Mouse (Mus musculus): ENCODE measurements around the gene Gm21985.

The Gm21985 gene

DNA sequence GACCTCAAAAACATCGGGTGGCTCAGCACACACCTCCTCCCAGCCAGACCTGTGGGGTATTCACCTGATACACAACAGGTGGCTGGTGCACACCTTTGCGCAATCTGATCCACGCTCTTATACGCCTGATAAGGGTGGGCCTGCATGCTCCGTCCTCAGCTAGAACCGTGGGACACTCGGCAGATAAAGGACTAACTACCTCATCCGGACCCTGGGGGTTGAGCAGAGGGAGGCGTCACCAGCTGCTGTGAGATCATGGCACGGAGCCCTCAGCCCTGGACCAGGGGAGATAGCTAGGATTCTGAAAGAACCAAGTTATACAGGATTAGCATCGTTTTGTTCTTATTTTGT, at the start of gene Gm21985:
Gene Gm21985, plus strand, starts transcription at position 73 of the 351 bp plus-strand sequence.
- DNase-seq = peak; percentile 57

DNA sequence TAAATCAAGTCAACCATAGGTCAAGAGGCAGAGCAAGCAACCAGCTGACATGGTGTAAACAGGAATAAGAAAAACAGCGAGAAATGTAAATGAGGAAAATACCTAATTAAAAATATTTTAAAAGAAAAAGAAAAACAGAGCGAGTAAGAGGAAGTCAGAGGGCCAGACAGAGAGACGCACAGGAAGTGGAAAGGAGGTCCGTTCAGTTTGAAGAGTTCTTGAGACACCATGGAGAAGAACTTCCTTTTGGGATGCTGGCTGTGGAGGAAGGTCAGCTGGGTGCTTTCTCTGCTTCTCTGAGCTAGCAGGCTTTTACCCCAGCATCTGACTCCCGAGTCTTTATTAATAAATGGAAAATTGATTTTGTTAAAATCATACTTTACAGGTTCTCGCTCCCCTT, 48.5 kb upstream of the Gm21985 start:
- DNase-seq = no peak

- no peak for DNase-seq
Measured at GRCm38 (mm10) chr2:112220880-112221279, 45.2 kb upstream of the Gm21985 start.

DNA sequence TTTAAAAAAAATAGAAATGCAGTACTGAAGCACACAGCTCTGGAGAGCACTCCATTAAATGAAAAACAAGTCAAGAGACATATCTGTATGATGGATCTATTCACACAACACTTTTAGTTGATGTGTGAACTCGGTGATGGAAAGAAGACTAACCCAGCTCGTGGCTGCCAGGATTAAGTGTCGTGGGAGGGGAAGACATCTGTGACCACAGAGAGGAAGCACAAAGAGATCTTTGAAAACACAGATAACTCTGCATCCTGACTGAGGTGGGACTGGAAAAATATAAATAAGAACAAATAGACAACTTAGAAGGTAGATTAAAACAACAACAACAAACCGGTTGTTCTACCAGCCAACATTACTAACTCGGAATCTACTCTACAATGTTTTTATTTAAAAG, 43.5 kb upstream of the Gm21985 start:
- no peak for DNase-seq

DNA sequence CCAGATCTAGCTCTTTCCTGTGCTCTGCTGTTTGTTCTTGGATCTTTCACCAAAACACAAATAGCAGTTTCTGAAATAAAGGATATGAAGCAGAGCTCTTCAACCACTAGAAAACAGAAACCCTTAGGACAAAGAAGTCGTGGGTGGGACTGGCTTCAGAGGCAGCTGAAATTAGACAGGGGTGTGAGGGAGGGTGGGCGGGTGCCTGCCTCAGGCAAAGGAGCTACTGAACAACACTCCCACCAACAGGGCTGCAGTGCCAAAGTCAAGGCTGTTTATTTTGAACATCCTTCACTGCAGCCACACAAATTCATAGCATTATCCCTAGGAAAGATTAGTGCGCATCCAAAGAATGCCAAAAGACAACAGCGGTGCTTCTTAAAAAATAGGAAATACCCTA, 41.8 kb upstream of the Gm21985 start:
- DNase-seq = no peak

- DNase-seq = no peak
Measured at GRCm38 (mm10) chr2:112232623-112233022, 33.5 kb upstream of the Gm21985 start.

DNA sequence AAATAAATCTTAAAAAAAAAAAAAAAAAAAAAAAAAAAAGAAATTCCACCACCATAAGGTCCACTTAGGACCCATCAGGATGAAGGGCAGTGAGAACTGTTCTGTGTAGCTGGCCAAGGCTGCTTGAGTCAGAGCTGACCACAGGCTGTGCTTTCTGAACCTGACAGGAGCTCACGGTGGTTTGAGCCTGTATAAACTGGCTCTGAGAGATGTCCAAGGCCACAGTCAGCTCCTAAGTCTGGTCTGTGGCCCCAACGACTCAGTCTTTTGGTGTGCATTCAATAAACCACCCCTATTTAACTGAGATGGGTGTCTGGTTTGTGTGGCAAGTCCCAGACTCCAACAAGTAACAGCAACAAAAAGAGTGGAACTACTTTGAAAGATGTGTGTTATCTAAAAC, 29.5 kb upstream of the Gm21985 start:
- no peak for DNase-seq

- DNase-seq = no peak
Measured at GRCm38 (mm10) chr2:112238006-112238405, 28.1 kb upstream of the Gm21985 start.

DNA sequence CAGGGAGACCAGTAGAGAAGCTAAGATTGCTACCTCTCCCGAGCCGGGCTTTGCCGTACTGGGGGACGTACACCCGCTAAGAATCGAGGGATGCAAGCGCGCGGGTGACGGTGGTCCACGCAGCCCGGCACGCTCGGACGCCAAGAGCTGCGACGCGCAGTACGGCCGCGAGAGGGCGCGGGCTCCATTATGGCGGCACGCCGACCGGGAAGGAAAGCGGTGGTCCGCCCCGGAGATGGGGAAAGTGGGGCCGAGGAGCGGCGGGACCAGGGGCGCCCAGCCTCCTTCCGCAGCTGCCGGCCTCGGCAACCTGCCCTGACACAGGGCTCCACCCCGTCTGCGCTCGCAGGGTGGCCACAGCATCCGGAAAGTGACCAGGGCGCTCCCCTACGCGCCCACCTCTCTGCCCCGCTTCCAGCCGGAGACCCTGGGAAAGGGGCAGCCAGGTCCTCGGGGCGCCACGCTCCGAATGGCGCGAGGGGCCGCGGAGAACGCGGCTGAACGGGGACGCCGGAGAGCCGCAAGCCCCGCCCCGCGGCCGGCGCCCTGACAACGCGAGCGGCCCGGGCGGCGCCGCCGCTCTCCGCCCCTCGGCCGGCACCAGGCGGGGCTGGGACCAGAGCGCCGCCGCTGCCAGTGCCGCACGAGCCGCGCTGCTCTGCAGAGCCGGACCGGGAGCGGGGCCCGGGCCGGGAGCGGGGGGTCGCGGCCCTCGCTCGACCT, 26.7 kb upstream of the Gm21985 start, which contains the start of gene Lpcat4:
Gene Lpcat4, plus strand, starts transcription at position 257 of the 723 bp plus-strand sequence.
- DNase-seq = peak; percentile 89

DNA sequence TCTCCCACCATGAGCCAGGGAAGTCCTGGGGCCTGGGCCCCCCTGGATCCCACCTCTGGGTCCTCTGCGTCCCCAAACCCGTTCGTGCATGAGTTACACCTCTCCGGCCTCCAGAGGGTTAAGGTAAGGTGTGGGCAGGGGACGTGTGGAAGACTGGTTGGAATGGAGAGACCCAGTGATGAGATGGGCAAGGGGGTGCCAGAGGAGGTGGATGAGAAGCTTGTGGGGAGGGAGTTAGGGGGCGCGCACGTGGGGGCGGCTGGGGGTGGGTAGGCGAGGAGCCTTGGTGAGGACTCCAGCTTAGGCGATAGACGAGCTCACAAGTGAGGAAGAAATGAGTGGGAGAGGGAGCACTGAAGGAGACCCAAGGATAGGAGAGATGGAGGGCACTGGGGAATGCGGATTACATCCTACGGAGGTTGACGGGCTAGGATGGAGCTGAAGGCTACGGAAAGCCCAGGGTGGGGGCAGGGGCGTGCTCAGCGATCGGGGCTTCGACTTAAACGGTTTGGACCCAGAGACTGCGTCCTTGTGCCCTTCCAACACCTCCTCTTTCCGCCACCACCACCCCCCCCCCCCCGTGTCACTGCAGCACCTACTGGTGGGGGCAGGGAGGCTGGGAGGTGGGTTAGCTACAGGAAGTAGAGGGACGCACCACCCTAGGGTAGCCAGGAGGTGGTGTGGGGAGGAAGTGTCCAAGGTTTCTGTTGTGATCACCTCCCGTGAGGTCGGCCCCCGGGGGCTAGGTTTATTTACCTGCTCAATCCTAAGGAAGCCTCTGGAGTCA, 26.0 kb upstream of the Gm21985 start:
- DNase-seq = peak; percentile 18

DNA sequence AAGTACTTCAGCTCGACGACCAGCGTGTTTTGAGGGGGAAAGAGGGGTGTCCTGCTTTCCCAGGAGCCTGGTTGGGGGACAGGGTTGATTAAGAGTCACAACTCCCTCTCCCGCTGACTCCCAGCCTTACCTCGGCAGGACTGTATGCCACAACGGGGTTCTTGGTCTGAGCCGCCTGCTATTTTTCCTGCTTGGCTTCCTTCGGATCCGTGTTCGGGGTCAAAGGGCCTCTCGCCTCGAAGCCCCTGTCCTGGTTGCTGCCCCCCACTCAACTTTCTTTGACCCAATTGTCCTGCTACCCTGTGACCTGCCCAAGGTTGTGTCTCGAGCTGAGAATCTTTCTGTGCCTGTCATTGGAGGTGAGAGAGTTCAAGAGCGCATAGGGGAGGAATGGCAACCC, 24.3 kb upstream of the Gm21985 start:
- no peak for DNase-seq

DNA sequence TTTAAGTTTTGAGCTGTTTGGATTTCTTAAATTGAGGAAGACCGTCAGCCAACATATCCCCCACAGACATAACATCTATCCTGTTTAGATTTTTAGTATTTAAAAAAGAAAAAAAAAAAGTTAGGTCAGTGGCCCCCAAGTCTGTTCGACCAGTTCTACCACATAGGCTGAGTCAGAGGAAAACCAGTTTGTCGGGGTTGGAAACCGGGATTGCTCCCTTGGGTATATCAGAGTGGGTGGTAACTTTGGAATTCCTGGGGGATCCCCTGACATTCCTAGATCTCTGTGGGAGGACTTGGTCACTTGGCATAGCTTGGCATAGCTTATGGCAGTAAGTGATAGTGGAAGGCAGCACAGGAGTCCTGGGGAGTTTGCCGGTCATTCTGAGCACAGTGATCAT, 20.8 kb upstream of the Gm21985 start:
- no peak for DNase-seq

- DNase-seq = no peak
Measured at GRCm38 (mm10) chr2:112246193-112246592, 19.9 kb upstream of the Gm21985 start.

DNA sequence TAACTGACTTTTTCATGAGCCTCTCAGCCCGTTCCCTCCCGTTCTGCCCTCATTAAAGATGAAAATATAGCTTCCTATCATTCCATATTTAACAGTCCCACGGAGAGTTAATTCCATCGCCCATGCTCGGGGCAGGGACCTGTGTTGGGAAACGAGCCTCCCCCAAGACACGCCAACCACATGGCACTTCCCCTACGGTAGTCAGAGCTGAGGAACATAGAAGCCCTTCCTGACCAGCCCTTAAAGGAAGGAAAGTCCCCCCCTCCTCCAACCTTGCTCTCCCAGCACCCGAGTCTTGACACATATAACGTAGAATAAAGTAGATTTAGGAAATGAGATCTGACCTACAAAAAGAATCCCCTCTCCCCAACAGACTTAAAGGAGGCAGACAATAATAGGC, 18.8 kb upstream of the Gm21985 start:
- no peak for DNase-seq

GRCm38 (mm10) chr2:112249780-112250453, 16.2 kb upstream of the Gm21985 start:
- DNase-seq = no peak

DNA sequence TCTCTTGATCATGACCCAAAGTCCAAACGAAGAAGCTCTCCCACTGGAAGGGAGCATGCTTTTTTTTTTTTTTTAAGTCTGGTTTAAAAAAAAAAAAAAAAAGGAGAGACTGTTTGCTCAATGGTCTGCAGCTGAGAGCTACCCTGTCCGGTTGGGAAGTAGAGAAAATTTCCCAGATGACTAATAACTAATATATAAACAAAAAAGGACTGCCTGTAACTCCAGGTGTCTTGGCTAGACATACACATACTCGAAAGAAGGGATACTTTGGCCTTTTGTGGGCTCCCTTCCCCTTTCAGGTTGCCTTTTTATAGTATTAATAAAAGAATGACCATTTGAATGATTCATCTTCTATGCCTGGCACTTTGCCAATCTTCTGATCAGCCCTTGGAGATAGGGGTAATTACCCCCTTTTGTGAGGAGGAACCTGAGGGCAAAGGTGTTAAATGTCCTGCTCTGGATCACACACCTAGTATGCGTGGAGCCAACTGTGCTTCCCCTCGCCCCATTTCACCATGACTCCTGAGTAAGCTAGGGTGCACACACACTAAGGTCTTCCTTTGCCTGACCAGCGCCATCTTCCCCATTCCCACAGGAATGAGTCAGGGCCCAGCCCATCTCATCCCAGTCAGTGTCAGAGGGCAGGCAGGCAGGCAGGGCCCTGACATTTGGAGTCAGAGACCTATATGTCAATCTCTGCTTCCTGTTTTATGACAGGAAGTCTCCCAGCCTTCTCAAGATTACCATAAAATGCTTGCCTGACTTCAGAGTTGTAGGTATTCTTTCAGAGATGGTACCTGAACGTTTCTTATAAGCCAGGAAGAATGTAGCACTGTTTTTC, 11.2 kb upstream of the Gm21985 start:
- no peak for DNase-seq

DNA sequence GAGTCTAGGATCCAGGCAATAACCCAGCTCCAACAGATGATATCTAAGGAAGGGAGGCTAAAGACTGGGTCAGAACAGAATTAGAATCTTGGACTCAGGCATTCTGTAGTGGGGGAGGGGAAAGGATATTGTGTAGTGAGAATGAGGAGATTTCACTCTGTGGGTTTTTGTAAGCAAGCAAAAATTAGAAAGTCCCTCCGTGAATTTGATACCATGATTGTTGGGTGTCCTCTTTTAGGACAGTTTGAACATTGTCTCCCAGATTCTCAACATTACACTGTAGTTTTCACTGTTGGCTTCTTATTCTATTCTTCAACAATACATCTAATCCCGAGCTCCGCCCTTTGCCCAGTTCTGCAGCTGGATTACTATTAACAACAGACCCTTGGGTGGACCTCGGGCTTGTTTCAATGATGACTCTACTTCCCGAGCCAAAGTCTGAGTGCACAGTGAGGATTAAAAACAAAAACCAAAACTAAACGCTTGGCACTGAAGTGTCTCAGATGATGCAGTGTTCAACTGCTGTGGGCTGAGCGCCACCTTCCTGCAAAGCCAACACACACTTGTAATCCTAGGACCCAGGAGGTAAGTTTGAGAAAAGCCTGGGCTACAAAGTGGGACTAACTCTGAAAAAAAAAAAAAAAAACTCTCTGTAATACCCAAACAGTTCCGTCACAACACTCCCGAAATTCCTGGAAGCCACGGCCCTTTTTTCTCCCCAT, 6.7 kb upstream of the Gm21985 start, which contains the start of gene Nutm1:
Gene Nutm1, minus strand, starts transcription at position 51 of the 722 bp plus-strand sequence.
- DNase-seq = no peak

DNA sequence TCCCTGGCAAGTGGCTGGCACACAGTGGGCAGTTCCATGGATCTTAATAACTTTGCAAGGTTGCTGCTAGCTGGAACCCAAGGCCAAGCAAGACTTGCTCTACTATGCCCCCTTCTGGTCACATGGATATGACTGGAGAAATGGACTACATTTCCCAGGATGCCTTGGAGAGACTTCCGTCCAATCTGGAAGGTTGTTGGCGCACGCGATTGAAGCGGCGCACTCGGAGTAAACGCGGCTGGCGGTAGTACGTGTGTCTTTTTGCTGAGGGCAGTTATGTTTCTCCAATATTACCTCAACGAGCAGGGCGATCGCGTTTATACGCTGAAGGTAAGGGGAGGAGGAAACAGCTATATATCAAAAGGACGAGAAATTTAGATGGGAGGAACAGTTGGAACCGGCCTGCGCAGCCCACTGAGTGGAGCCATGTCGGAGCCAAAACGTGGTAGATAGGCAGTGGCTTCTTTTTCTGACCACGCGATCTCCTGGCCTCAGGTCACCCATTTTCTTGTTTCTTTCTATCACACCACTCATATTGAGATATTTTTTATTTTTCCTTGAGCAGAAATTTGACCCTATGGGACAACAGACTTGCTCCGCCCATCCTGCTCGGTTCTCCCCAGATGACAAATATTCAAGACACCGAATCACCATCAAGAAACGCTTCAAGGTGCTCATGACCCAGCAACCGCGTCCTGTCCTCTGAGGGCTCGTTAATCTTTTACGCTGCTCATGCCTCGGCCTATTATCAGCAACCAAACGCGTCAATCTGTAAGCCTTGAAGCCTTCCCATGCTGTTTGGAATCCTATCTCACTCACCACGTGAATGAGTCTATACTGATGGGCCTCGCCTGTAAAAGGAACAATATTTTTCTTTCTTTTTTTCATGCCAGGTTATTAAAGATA, 4.1 kb upstream of the Gm21985 start, which contains the start of gene Nop10:
Gene Nop10, plus strand, starts transcription at position 179 of the 906 bp plus-strand sequence.
- peak; percentile 85 for DNase-seq

DNA sequence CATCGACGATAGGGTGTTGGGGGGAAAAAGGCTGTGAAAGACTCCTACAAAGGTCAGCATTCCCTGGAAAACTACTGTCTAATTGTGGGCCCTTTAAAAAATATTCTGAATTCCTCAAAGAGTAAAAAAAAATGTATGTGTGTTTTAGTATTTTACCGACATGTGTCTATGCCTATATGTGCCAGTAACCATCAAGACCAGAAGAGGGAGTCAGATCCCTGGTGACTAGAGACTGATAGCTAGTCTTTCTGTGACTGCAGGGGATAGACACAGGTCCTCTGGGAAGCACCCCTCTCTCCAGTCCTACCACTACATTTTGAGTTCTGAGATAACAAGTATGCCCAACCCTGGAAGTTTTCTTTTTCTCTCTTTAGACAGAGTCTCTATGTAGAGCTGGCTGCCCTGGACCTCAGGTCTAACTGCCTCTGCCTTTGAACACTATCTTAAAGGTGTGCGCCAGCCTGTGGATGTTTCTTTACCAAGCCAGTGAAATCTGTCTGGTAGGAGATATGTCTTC, 3.3 kb upstream of the Gm21985 start:
- DNase-seq = no peak

GRCm38 (mm10) chr2:112264364-112264763, 1.8 kb upstream of the Gm21985 start:
- DNase-seq = no peak
